Mouse (Mus musculus) lung, embryonic 14.5 days (tissue): Measurements from ENCODE around the gene Ssbp3. TPM values are rescaled to one million over a fixed set of nuclear protein-coding genes. Genes with fewer than 3 reads are reported as not detected.

Experiments
- ATAC-seq: fragments of 200-750 bp; cut with Nextera tagmentation; 2 replicates; pipeline ENCODE4 v1.8.0; 2017; ENCODE audit warnings: mild to moderate bottlenecking, moderate TSS enrichment, moderate library complexity; ENCODE audit not compliant: insufficient read depth
- DNase-seq: peaks from one replicate; pipeline ENCODE4 v3.0.0-alpha.2; 2015
- H3K27ac ChIP-seq: fragments of 300-500 bp; sonication (generic); 2 replicates; pipeline ENCODE4 v1.5.1; 2014; ENCODE audit warnings: low read depth, mild to moderate bottlenecking, moderate library complexity
- H3K27me3 ChIP-seq: fragments of 300-500 bp; sonication (generic); 2 replicates; pipeline ENCODE4 v1.6.1; 2014; ENCODE audit warnings: low read length, control low read depth; ENCODE audit not compliant: insufficient read depth
- H3K36me3 ChIP-seq: fragments of 300-500 bp; sonication (generic); 2 replicates; pipeline ENCODE4 v1.6.1; 2014; ENCODE audit warnings: control low read depth; ENCODE audit not compliant: insufficient read depth
- H3K4me1 ChIP-seq: fragments of 300-500 bp; sonication (generic); 2 replicates; pipeline ENCODE4 v1.6.1; 2014; ENCODE audit warnings: antibody characterized with exemption, control low read depth; ENCODE audit not compliant: insufficient read depth
- H3K4me2 ChIP-seq: fragments of 300-500 bp; sonication (generic); 2 replicates; pipeline ENCODE4 v1.6.1; 2014; ENCODE audit warnings: mild to moderate bottlenecking
- H3K4me3 ChIP-seq: fragments of 300-500 bp; sonication (generic); 2 replicates; pipeline ENCODE4 v1.5.1; 2014; ENCODE audit warnings: low read depth, low read length
- H3K9ac ChIP-seq: fragments of 300-500 bp; sonication (generic); 2 replicates; pipeline ENCODE4 v1.6.1; 2014
- H3K9me3 ChIP-seq: fragments of 300-500 bp; sonication (generic); 2 replicates; pipeline ENCODE4 v1.6.1; 2016; ENCODE audit warnings: low read depth, low read length, control low read depth
- CTCF ChIP-seq: IDR thresholded peaks from 2 replicates; pipeline ENCODE4 v1.5.1; 2016; ENCODE audit warnings: antibody characterized with exemption, low read depth
- WGBS: fragments of 180-500 bp; shearing (Covaris S2); extraction: QIAGEN DNeasy Blood & Tissue Kit; methylation state at CpG from one replicate; pipeline ENCODE4 v1.1.7; 2014; 5-methylcytosine and 5-hydroxymethylcytosine counted together
- polyA plus RNA-seq: library from polyadenylated mRNA; unstranded; fragments of >200 nt; fragmentation: Nextera tagmentation; extraction: Ambion mirVana; gene quantifications from 2 replicates; pipeline ENCODE4 v1.2.1, GENCODE M21; 2014

Gene Ssbp3
- polyA plus RNA-seq, 1 experiment from 2014 or later: 80.2 TPM

DNA sequence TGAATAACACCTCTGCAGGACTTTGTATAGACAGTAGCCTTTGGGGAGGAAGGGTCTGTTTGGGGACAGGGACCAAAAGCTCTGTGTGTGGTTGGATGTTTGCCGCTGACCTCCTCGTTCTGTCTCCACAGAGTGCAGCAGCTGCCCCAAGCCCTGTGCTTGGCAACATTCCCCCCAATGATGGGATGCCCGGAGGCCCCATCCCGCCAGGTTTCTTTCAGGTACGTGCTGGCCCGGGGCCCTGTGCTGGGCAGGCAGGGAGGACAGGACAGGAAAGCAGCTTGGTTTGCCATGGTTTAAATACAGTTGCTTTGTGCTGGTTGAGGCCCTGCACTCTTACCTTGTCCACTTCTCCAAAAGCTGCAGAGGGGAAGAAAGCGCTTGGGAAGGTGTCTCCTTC is 99.0 kb downstream of the Ssbp3 start:
- Histone ChIP-seq H3K4me2 (no peak overlapping the region), H3K27ac (no peak overlapping the region), H3K9me3 (no peaks in the 10 kb centered on the region), H3K27me3 (no peaks in the 10 kb centered on the region), H3K4me1 (no peaks in the 10 kb centered on the region), H3K9ac (no peak overlapping the region), H3K4me3 (no peak overlapping the region), H3K36me3 (peaks cover 33% of the 10 kb centered on the region)
- no peak for TF ChIP-seq CTCF
- no peak for ATAC-seq
- WGBS: 88% methylated on average over 7 of the region's 7 CpGs
- no peak for DNase-seq

- no peaks in the 10 kb centered on the region for H3K27me3 ChIP-seq
- H3K4me2 ChIP-seq: no peak overlapping the region
- no peak overlapping the region for H3K9ac ChIP-seq
- no peak for TF ChIP-seq CTCF
- no peaks in the 10 kb centered on the region for H3K4me1 ChIP-seq
- H3K36me3 ChIP-seq: peaks cover 37% of the 10 kb centered on the region
- H3K27ac ChIP-seq: no peak overlapping the region
- 86% methylated on average over 8 of the region's 8 CpGs for WGBS
- no peak for ATAC-seq
- H3K9me3 ChIP-seq: no peaks in the 10 kb centered on the region
- no peak overlapping the region for H3K4me3 ChIP-seq
- DNase-seq: no peak
Measured at GRCm38 (mm10) chr4:107011325-107012004, 101.0 kb downstream of the Ssbp3 start.

- Histone ChIP-seq H3K4me3 (no peak overlapping the region), H3K9ac (no peak overlapping the region), H3K9me3 (no peaks in the 10 kb centered on the region), H3K4me2 (no peak overlapping the region), H3K4me1 (no peaks in the 10 kb centered on the region), H3K27ac (no peak overlapping the region), H3K27me3 (no peaks in the 10 kb centered on the region), H3K36me3 (peaks cover 34% of the 10 kb centered on the region)
- no peak for TF ChIP-seq CTCF
- WGBS: 68% methylated on average over 13 of the region's 13 CpGs
- DNase-seq (no peak), ATAC-seq (no peak)
Measured at GRCm38 (mm10) chr4:107012005-107012478, 101.5 kb downstream of the Ssbp3 start.

- no peak for TF ChIP-seq CTCF
- no peak for ATAC-seq
- WGBS: 80% methylated on average over 3 of the region's 3 CpGs
- no peak overlapping the region for H3K27ac ChIP-seq
- no peak overlapping the region for H3K4me2 ChIP-seq
- no peaks in the 10 kb centered on the region for H3K9me3 ChIP-seq
- no peak overlapping the region for H3K4me3 ChIP-seq
- H3K27me3 ChIP-seq: no peaks in the 10 kb centered on the region
- no peak for DNase-seq
- no peaks in the 10 kb centered on the region for H3K4me1 ChIP-seq
- H3K36me3 ChIP-seq: peaks cover 34% of the 10 kb centered on the region
- H3K9ac ChIP-seq: no peak overlapping the region
Measured at GRCm38 (mm10) chr4:107012574-107012973, 102.1 kb downstream of the Ssbp3 start.

DNA sequence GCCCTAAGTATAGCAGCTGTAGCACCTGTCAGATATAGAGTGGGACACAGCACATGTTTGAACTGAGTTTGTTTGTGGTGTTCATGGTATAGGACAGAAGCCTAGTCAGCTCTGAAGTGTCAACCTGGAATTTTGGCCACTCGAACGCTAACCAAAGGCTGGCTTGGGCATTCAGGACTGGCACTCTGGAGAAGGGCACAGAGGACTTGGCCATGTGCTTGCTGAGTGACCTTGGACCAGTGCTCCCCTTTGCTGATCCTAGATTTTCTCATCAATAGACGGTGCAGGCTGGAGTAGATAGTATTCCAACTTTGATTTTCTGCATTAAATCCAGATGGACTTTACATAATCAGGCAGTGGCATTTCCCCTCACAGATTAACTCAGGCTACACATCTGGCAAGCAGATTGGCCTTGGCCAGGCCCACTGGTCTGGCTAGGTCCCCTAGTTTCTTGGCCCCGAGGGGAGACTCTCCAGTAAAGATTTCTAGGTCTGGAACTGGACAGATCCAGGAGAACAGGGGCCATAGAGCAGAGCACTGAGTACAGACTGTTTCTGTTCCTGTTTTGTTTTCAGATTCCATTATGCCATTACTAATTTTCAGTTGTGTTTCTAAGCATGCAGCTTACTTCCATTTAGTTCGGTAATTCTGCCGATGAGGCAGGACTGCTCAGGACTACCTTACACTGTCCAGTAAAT is 102.8 kb downstream of the Ssbp3 start:
- no peak overlapping the region for H3K27ac ChIP-seq
- no peak for ATAC-seq
- TF ChIP-seq CTCF: no peak

GRCm38 (mm10) chr4:107013817-107014260 is 103.3 kb downstream of the Ssbp3 start:
- Histone ChIP-seq H3K36me3 (peaks cover 34% of the 10 kb centered on the region), H3K27me3 (no peaks in the 10 kb centered on the region), H3K27ac (no peak overlapping the region), H3K9me3 (no peaks in the 10 kb centered on the region), H3K4me1 (no peaks in the 10 kb centered on the region), H3K9ac (no peak overlapping the region), H3K4me2 (no peak overlapping the region), H3K4me3 (no peak overlapping the region)
- DNase-seq: no peak
- 84% methylated on average over 9 of the region's 9 CpGs for WGBS
- no peak for TF ChIP-seq CTCF
- ATAC-seq: no peak

More for the DNA sequence above, 102.8 kb downstream of the Ssbp3 start:
- H3K9me3 ChIP-seq: no peaks in the 10 kb centered on the region
- WGBS: 87% methylated on average over 6 of the region's 6 CpGs
- no peak for DNase-seq
- peaks cover 34% of the 10 kb centered on the region for H3K36me3 ChIP-seq
- no peaks in the 10 kb centered on the region for H3K4me1 ChIP-seq
- H3K27me3 ChIP-seq: no peaks in the 10 kb centered on the region
- no peak overlapping the region for H3K4me2 ChIP-seq
- no peak overlapping the region for H3K4me3 ChIP-seq
- H3K9ac ChIP-seq: no peak overlapping the region

DNA sequence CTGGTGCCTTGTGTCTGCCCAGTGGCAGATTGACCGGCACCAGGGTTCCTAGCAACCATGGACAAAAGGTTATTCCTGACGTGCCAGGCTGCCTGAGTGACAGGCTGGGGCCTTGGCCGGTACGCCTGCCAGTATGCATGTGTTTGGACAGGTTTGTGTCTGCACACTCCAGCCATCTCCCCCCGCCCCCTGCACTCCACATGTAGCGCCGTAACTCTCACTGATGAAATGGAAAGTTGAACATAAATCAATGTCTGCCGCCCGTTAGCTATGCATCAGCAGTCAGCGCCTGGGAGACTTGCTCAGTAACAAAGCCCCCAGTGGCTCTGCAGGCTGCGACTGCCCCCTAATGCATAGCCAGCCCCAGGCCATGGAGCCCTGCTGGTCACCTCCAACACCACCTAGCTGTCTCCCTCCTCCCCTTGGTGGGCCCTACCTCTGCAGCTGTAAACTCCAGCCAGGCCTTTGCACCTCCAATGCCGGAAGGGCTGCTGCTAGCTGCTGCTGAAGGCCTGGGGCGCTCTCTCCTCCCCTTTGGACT is 105.5 kb downstream of the Ssbp3 start:
- Histone ChIP-seq H3K36me3 (peaks cover 17% of the 10 kb centered on the region), H3K9ac (no peak overlapping the region), H3K4me2 (no peak overlapping the region), H3K27ac (peak overlapping the region; percentile 38; the same call in 1 of the 2 replicates), H3K9me3 (no peaks in the 10 kb centered on the region), H3K27me3 (no peaks in the 10 kb centered on the region), H3K4me1 (no peaks in the 10 kb centered on the region), H3K4me3 (no peak overlapping the region)
- peak; percentile 13; the same call in 1 of the 2 replicates for TF ChIP-seq CTCF
- ATAC-seq (peak; percentile 19; the same call in 1 of the 2 replicates), DNase-seq (peak; percentile 57)
- 54% methylated on average over 13 of the region's 13 CpGs for WGBS
